Mouse (Mus musculus) spleen, postnatal 14 days (tissue): ENCODE data around the gene Stk38l.
A peak's percentile ranks its signal among the peaks of the same experiment; 100 is the strongest.

Source experiments
- DNase-seq, 2 experiments: peaks; one replicate each; pipeline ENCODE4 v3.0.0; 2021 to 2022; ENCODE audit warnings: low spot score in 2 of 2

Stk38l gene

DNA sequence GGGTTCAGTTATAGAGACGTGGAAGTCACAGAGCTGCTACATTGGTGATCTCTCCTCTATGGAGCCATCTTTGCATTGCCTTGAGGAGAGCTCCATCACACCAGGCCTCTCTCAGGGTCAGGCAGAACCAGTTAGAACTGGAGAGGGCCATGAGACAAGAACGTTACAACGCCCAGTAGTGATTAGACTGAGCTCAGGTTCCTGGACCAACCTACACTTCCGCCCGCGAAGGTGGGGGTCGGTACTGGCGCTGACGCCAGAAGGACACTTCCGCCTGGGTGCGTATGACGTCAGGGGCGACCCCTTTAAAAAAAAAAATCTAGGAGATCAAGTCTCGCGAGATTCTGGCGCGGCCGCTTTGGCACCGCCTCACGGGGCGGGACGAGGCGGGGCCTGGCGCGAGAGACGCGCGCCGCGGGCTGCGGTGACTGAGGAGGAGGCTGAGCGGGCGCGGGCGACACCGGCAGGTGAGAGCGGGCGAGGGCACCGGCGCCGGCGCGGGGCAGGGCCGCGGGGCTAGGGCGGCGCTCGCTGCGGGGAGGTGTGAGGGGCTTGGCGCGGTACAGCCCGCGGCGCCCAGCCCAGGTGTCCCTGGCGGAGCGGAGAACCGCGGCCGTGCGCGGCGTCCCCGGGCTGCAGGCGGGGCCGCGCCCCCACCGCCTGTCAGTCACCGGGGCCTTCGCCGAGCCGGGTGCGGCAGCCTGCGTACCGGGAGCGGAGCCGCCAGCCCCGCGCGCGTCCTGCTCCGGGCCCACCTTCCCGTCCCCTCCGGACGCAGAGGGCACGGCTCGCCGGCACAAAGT, at the start of gene Stk38l:
TSS of gene Stk38l (plus strand) at position 415 of the 803 bp plus-strand sequence.
- DNase-seq, result peak; percentile 85 to 92

DNA sequence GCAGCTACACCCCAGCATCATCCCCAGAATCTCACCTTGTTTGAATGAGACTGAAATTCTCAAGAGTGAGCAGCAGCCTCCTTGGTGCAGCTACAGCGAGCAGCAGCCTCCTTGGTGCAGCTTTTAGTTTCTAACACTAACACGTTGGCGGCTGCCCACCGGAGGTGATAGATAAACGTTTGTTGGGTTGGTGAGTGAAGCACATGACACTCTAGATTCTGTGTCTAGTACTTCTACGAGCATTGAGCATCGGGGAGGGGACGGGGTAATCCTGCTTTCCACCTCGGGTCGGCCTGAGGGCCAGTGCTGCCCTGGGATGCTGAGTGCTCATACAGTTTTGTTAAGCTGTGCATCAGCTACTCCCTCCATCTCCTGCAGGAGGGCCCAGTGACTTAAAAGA, 47.9 kb upstream of the Stk38l start:
- no peak for DNase-seq

DNA sequence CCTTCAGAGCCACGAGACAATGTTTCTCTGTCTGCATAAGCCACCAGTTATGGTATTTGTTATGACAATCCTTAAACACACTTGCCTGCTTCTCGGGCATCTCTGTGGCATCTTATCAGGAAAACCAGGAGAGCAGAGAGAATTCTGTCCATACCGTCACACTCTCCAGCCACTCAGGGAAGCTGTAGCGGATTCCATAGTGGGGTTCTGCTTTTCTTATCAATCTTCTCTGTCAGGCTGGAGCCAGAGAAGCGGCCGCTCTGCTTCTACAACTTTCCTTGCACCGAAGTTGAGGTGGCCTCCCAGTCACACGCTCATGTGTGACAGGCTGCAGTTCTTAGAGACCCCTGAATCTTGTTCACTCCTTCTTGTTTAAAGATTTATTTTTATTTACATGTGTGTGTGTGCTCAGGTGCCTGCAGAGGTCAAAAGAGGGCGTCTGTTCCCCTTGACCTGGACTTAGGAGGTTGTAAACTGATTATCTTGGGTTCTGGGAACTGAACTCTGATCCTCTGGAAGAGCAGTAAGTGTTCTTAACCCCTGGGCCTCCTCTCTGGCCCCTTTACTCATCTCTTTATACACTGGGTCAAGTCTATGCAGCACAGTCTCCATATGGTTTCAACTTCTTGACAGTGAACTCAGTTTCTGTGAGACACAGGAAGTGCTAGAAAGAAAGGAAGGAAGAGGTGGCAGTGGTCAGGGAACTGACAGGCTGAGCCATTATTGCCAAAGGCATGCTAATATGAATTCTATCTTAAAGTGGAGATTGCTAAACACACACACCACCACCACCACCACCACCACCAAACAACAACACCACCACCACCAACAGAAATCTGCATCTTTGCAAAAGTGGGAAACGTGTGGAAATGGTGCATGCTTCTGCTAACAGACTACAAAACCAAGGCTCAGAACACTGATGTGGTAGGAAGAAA, 46.4 kb upstream of the Stk38l start:
- DNase-seq, result no peak

DNA sequence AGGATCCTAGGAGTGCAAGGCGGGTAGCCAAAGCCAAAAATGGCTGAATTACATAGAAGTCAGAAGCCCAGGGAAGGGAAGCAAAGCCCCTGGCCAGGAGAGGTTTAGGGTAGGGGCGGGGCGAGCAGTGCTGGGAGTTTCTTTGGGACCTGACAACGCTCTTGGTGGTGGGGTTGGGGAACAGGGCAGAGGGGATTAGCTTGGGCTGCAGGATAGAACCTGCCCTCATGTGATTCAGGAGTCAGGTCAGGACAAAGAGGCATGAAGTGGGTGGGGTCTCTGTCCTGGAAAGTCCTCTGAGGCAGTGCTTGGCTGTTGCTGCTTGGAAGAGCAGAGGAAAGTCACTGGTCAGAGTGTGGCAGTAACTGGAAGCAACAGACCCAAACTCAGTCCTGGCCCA, 40.9 kb upstream of the Stk38l start:
- no peak for DNase-seq

DNA sequence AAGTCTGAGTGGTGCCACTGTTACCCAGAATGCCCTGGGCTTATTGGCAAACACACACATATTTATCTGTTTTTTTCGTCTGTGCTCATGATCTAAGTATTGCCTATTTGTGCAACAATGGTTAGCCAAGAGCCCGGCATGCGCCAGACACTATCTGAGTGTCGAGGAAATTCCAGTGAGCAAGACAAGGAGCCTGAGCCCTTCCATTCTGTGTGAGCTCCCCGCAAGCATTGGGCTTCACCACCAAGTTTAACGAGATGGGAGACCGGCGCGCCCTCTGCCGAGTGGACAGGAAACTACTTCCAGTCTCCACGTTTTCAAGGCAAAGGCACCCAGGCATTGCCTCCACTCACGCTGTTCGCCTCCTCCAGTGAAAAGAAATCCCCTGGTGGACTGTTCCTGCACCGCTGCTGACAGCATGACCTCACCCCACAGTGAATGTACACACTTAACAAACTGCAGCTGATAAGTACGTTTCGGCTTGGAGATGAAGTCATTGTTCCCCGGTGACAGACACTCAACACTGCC, 39.0 kb upstream of the Stk38l start:
- peak; percentile 11 to 33 for DNase-seq

DNA sequence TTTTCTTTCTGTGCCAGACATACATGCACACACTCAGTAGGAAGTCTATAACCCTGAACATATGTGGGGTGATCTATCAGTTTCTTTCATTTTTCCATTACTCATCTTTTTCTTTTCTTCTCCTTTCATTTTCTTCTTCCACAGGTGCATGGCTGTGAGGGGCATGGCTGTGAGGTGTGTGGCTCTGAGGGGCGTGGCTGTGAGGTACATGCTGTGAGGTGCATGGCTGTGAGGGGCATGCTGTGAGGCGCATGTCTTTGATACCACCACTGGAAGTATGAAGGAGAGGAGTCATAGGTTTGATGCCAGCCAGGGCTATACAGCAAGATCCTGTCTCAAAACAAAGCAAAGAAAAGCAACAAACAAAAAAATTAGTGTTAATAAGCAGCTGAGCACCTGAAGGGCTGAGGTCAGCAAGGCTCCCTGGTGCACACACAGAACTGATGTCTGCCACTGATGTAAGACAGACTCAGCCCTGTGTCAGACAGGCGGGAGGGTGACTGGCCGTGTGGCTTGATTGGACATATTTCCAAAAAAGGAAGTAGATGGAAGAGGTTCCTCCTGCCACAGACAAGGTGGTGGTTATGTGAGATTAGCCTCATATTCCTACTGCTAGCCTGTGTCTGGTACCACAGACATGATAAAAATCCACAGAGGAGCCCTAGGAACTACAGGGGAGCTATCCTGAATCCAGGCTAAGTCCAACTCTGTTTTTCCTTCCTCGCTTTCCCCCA, 38.2 kb upstream of the Stk38l start:
- no peak for DNase-seq

DNA sequence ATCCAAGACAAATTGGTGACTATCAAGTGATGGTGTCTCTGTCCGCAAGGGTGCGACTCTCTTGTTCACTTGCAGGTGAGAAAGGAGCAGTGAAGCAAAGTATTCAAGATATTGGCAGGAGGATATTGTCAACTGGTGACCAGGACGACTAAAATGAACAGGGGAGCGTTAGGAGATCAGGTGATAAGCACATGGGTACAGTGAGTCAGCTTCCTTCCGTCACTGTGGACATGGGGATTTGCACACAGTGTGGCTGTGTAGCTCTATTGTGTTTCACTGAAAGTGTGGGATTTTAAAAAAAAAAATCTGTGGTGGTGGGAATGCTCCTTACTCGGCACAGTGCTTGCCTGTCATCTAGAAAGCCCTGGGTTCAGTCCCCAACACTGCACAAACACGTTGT, 36.8 kb upstream of the Stk38l start:
- no peak for DNase-seq

DNA sequence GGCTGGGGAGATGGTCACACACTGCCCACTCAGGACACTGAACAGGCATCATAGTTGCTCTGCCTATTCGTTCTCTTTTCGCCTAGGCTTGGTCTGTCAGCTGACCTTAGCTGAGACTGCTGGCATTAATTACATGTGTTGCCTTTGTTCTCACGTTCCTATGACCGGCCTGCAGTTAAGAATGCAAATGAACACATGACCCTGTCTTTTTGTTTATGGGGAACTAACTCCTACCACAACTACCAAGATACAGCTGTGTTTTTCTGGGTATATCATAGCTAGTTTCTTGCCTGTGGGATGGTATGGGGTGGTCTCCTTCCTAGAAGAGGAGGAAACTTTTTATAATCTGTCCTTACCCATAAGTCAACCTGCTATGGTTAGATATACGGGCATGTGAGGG, 35.9 kb upstream of the Stk38l start:
- no peak for DNase-seq

DNA sequence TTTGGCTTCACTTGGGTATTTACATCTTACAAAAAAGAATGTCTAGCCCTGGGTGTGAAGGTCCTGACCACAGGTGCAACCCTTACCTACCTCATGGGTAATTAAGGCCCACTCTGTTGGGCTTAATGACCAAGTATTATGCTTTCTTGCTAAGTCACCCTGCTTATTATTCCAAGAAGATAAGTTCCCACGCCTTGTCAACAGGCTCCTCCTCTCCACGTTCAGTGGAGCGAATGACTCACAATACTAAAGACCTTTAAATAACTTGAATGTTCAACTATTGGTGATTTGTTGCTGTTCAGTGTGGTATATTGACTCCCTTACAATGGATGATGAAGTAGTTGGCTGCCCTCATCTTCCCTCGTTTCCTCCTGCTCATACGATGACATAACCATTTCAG, 27.0 kb upstream of the Stk38l start:
- no peak for DNase-seq

DNA sequence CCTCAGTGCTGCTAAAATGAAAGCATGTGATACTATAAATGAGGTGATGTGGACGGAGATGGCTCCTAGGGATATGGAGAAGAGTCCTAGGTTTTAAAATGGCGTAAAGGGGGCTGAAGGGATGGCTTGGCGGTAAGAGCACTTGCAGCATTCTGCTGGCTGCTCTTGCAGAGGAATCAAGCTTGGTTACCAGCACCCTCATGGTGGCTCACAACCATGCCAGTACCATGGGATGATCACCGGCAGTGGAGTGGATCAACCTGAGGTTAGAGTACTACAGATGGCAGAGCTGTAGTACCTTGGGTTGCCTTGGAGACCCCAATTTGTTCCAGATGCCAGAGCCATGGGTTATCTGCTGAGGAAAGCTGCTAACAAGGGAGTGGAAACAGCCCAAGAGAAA, 26.4 kb upstream of the Stk38l start:
- DNase-seq, result no peak

DNA sequence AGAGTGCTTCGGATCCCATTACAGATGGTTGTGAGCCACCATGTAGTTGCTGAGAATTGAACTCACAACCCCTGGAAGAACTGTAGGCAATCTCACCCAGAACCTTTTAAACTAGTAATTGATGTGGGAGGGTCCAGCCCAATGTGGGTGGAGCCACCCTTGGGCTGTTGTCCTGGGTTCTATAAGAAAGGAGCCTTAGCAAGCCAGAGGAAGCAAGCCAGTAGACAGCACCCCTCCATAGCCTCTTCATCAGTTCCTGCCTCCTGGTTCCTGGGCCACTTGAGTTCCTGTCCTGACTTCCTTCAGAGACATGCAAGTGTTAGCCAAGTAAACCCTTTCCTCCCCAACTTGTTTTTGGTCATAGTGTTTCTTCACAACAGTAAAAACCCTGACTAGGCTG, 24.3 kb upstream of the Stk38l start:
- DNase-seq, result no peak

DNA sequence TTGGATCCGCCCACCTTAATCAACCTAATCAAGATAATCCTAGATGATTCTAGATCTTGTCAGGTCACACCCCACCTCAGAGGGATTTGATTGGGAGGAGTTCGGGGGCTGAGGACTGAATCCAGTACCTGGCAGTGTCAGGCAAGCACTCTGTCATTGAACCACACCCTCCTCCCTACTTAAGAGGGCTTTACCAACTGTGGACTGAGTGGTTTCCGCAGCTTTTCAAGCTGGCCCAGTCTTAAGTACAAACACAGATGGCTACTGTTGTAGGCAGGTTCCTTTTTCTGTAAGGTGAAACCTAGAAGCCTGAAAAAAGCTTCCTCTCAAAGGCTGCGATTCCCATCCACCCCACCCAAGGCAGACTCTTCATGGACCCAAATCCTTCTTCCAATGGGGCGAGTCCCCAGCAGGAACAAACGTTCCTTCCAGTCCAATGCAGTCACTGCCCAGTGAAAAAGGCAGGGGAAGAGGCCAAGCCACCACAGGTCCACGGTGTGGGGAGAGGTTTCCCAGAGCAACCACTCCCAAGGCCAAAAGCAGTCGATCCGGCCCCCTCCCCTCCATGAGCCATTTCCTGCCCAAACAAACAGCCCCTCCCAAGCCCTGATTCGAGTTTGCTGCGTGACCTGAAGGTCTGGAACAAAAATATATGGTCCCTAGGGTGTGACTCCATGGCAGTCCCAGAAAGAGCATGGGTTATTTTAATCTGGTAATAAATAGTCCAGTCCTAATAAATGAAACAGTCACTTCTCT, 22.5 kb upstream of the Stk38l start:
- no peak for DNase-seq

DNA sequence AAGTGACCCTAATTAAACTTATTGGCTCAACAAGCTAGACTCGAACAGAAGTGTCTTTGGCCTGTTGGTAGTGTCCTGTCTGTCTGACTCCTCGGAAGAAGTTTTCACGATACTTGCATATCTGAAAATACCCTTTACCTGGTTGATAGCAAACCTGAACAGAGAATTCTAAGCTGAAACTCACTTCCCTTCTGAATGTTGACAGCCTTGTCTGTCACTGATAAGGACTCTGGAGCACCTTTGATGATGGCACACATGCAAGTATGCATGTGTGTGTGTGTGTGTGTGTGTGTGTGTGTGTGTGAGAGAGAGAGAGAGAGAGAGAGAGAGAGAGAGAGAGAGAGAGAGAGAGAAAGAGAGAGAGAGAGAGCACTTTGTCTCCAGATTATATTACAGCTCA, 21.4 kb upstream of the Stk38l start:
- no peak for DNase-seq

DNA sequence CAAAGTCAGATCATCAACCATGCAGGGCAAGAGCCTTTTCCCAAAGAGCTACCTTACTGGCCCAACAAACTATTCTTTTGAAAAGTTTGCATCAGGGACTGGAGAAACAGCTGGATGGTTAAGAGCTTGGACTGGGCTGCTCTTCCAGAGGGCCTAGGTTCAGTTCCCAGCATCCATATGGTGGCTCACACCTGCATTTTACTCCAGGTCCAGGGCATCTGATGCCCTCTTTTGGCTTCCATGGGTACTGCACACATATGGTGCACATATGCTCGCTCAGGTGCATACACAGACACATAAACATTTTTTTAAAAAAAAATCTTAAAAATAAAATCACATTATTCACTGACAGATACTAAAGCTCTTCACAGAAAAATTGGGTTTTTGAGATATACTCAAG, 19.2 kb upstream of the Stk38l start:
- no peak for DNase-seq

DNA sequence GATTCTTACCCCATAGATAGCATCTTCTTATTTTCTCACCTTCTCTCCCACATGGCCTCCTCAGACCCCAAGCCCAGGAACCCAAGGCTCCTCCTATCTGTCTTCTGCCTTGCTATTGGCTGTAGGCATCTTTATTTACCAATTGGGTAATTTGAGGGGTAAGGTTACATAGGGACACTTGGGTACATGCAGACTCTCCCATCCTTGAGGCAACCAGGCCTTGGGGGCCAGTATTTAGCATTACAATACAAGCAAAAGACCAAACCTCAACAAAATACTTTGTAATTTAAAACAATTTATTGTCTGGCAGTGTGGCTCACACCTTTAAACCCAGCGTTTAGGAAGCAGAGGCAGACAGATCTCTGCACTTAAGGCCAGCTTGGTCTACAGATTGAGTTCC, 5.2 kb upstream of the Stk38l start:
- no peak for DNase-seq

DNA sequence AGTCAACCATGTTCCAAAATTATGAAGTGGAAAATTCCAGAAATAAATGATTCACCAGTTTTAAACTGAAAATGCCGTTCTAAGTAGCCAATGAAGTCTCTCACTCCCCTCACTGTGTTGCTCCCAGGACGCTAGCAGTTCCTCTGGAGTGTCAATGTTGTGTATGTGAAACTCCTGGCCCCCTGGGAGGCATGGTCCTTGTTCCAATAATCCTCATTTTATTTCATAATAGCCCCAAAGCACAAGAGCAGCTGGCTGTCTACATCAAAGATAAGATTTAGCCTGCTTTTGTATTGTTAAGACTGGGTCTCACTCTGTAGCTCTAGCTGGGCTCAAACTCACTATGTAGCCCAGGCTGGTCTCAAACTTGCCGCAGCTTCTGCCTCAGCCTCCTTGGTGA, 990 bp upstream of the Stk38l start:
- DNase-seq, result no peak

DNA sequence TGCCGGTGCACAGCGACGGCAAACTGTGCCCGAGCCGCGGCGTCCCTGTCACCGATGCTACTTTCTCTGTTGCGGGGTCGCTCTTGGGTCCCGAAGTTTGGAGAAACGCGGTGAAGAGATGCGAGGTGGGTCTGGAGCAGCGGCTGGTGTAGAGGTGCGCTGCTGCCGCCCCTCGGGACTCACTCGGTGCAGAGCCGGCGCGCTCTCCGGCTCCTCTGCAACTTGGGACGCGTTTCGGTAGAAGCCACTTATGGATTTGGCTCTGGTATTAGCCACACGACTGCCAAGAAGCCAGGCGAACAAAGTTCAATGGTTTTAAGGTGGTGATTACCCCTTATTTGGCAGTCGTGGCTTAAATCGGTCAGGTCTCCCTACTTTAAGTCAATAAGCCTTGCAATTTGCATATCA, 593 bp downstream of the Stk38l start:
- peak in 1 of 2 experiments; percentile 9 for DNase-seq

DNA sequence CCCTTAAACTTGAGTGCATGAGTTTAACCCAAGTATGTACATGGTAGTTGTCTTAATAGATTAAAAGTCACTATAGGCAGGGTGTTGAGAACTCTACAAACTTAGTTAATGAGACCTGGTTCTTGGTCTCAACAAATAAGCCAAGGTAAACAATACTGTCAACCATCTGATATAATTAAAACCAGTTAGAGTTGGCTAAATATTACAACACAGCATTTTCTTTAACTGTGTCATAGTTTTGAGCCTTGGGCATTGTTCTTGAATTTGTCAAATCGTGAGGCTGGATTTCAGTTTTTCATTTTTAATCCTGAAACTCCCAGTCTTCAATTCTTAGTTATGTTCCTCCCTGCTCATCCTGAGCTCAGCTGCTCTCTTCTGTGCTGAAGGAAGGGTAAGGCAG, 6.2 kb downstream of the Stk38l start:
- DNase-seq, result no peak

DNA sequence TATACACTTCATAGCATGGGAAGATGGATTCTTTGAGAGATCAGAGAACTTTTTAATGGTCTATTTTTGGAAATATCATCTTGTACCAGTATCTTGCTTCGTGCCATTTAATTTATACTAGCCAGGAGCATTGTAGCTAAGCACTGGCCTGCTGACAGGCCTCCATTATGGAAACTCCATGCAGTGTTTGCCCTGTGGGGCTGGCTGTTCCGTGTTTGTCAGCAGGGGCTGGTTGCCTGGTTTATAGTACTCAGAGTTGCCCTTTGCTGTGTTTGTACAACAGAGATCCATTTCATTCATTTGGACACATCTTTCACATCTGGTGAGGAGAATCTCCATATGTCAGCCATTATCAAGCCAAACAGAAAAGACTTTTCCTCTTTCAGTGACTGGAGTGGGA, 6.9 kb downstream of the Stk38l start:
- no peak for DNase-seq

DNA sequence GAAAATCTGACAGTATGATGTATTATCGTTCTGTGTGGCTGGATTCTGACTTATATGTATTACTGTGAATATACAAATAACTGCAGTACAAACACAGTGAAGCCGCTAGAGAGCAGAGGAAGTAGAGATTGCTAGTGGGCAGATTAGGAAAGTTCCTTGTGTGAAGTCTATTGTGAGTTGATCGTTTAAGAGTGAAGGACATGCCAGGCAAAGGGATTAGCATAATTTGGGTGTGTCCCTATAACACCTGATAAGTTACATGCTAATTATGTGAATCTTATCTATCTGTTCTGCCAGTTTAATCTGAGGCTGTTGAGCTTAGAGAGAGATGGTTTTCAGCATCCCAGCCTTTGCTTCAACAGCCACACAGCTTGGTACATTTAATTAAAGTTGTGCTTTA, 7.4 kb downstream of the Stk38l start:
- DNase-seq, result no peak

DNA sequence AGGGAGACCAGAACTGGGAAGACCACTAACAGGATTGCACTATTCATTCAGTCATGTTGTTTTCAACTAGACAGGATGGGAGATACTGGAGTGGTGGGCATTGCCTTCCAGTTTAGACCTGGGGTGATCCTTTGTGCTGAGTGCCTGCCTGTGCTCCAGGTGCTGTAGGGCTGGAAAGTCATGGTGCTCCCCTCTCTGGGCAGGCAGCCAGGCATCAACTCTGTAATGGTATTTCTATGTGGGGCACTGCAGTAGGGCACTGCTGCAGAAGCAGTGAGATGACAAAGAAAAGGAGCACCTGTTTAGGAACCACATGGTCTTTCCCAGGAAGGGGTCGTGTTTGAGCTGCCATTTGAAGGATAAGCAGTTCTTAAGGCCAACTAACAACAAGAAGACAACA, 7.9 kb downstream of the Stk38l start:
- no peak for DNase-seq
